Mouse (Mus musculus) thymus, postnatal 36 days (tissue): ENCODE data around the gene Phf10.
"Not testable (repeated sequence)": the region's sequence is repeated elsewhere in the genome, so short reads cannot be mapped to it uniquely, and the experiment has no call there.

Experiments
- DNase-seq, 2 experiments: peaks; one replicate each; pipeline ENCODE4 v3.0.0; 2022; ENCODE audit warnings: mixed read lengths in 2 of 2

Gene Phf10

GRCm38 (mm10) chr17:14943009-14943728, 17.9 kb downstream of the Phf10 start, which contains the start of the genes Wdr27 and 1600012H06Rik:
Gene Wdr27, minus strand, starts transcription at chr17:14943158.
Gene 1600012H06Rik, plus strand, starts transcription at chr17:14943184.
- DNase-seq, result peak; percentile 96 to 97

GRCm38 (mm10) chr17:14942181-14942580, 18.9 kb downstream of the Phf10 start:
- not testable (repeated sequence) for DNase-seq

- no peak for DNase-seq
Measured at GRCm38 (mm10) chr17:14935841-14936605, 25.1 kb downstream of the Phf10 start.

GRCm38 (mm10) chr17:14935280-14935679, 25.8 kb downstream of the Phf10 start:
- DNase-seq, result not testable (repeated sequence)

GRCm38 (mm10) chr17:14931469-14931868, 29.6 kb downstream of the Phf10 start:
- DNase-seq, result no peak

- no peak for DNase-seq
Measured at GRCm38 (mm10) chr17:14930697-14931096, 30.4 kb downstream of the Phf10 start.

GRCm38 (mm10) chr17:14928631-14929030, 32.4 kb downstream of the Phf10 start:
- no peak for DNase-seq

- DNase-seq, result no peak
Measured at GRCm38 (mm10) chr17:14927644-14928218, 33.3 kb downstream of the Phf10 start.

- DNase-seq, result peak; percentile 19 to 25
Measured at GRCm38 (mm10) chr17:14921582-14921981, 39.5 kb downstream of the Phf10 start.

- no peak for DNase-seq
Measured at GRCm38 (mm10) chr17:14917866-14918265, 43.2 kb downstream of the Phf10 start.

- DNase-seq, result no peak
Measured at GRCm38 (mm10) chr17:14914401-14914800, 46.7 kb downstream of the Phf10 start.

- DNase-seq, result peak in 1 of 2 experiments; percentile 56
Measured at GRCm38 (mm10) chr17:14912981-14913380, 48.1 kb downstream of the Phf10 start.

GRCm38 (mm10) chr17:14912420-14912819, 48.7 kb downstream of the Phf10 start:
- peak; percentile 42 to 48 for DNase-seq

GRCm38 (mm10) chr17:14910771-14911170, 50.3 kb downstream of the Phf10 start:
- DNase-seq, result no peak

GRCm38 (mm10) chr17:14909331-14909730, 51.7 kb downstream of the Phf10 start:
- DNase-seq, result peak; percentile 44 to 61

- DNase-seq, result peak; percentile 19 to 34
Measured at GRCm38 (mm10) chr17:14907136-14907535, 53.9 kb downstream of the Phf10 start.

GRCm38 (mm10) chr17:14906611-14907010, 54.5 kb downstream of the Phf10 start:
- DNase-seq, result no peak

GRCm38 (mm10) chr17:14904637-14905265, 56.3 kb downstream of the Phf10 start:
- peak; percentile 54 to 69 for DNase-seq

- no peak for DNase-seq
Measured at GRCm38 (mm10) chr17:14904206-14904605, 56.9 kb downstream of the Phf10 start.

- no peak for DNase-seq
Measured at GRCm38 (mm10) chr17:14903212-14903611, 57.9 kb downstream of the Phf10 start.

- no peak for DNase-seq
Measured at GRCm38 (mm10) chr17:14898972-14899371, 62.1 kb downstream of the Phf10 start.

- not testable (repeated sequence) for DNase-seq
Measured at GRCm38 (mm10) chr17:14895058-14895457, 66.0 kb downstream of the Phf10 start.
